Mouse (Mus musculus): ENCODE results near the gene Gm19410. TPM values are rescaled to one million over a fixed set of nuclear protein-coding genes. Genes with fewer than 3 reads are reported as not detected.

Gene Gm19410
- total RNA-seq (2014; fragmentation: Nextera tagmentation): not detected in 2 replicates
- under 0.01 TPM in 1 of 2 replicates, not detected in the other for total RNA-seq (2017)
- polyA plus RNA-seq (2012): not detected in 2 replicates

DNA sequence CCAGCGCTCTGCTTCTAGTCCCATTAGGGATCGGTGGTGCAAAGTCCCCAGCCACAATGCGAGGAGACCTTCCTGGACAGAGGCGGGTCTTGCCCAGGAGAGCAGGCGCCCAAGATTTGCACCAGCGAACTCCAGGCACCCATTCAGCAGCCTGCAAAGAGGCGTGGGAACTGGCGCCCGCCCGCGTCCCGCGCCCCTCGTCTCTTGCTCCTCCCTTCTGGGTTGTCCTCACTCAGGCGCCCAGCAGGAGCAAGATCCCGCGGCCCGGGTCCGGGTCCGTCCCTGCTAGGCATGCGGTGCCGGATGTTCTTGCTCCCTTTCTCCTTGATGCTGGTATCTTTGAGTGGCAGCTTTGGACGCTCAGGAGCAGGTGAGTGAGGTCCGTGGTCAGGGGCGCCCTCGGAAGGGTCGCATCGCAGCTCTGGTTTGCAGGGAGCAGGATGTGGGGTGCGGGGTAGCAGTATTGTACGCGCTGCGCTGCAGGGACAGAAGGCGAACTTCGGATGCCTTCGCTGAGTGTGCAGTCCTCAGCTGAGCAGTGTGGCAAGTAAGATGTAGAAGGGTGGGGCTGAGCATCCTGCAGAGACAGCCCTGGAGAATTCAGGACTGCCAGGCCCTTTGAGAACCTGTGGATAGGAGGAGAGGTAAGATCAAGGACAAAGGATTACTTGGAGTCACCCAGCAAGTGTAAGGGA is at the start of gene Gm19410:
Gm19410 (plus strand) TSS at position 292 of the 695 bp plus-strand sequence.
- ATAC-seq (ENCODE audit: extremely low read depth, insufficient number of reproducible peaks, low FRiP score, poor library complexity, severe bottlenecking) (no peak), DNase-seq (ENCODE audit: low spot score) (no peak)
- TF ChIP-seq CTCF (IDR thresholded peaks at IDR 0.05; ENCODE audit: low read depth, low read length): no peak
- H3K27me3 ChIP-seq (ENCODE audit: insufficient read depth, low read length): no peaks in the 10 kb centered on the region
- H3K4me1 ChIP-seq (ENCODE audit: insufficient read depth, low read depth, low read length): no peaks in the 10 kb centered on the region
- H3K9me3 ChIP-seq (replicated peaks): no peaks in the 10 kb centered on the region
- no peaks in the 10 kb centered on the region for H3K36me3 ChIP-seq (replicated peaks)
- no peak within 1 kb of the TSS for H3K4me3 ChIP-seq (ENCODE audit: low read depth, low read length)

DNA sequence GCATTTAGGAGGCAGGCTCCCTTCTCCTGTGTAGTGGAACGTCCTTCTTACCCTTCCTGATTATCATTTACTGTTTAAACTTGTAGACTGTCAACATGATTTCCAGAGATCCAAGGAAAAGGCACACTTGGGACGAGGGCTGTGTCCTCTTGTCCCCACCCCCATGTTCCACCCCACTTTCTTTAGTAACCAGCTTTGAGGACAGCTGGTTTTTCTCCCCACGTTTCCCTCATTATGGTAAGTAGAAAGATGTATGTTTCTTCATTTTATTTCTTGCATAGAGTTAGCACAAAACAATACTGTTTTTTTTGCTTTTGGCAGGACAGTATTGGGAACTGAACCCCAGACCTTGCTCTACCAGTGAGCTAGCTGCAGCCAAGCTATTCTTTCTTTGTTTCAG is 34.8 kb upstream of the Gm19410 start:
- TF ChIP-seq GATA1 (IDR thresholded peaks at IDR 0.05; ENCODE audit: borderline replicate concordance, low read length): no peak
- no peak for TF ChIP-seq TAL1 (conservative IDR thresholded peaks at IDR 0.05; ENCODE audit: low read depth, low read length)
- no peak for TF ChIP-seq CTCF (IDR thresholded peaks at IDR 0.05; ENCODE audit: low read depth, low read length)
- no peak for TF ChIP-seq GATA2 (IDR thresholded peaks at IDR 0.05; ENCODE audit: borderline replicate concordance, low read depth, low read length)
- no peak for TF ChIP-seq POLR2AphosphoS5 (IDR thresholded peaks at IDR 0.05; ENCODE audit: insufficient replicate concordance, low read depth, low read length)
- H3K36me3 ChIP-seq (replicated peaks): no peaks in the 10 kb centered on the region

DNA sequence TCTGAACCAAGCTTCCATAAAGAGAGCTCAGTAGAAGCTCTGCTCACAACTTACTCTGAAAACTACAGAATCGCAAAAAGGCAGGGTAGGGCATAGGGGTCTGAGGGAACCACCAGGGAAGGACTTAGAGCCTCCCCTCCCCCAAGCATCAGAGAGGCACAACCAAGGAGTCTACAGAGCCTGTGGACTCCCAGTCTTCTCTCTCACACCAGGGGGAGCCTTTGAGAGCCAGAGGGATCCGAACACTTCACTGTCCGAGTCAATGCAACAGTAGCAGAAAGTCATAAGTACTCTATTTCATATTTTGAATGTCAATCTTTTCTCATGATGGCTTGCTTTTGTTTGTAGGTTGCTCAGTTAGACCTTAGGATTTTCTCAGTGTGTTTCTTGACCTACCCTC is 30.2 kb upstream of the Gm19410 start:
- DNase-seq (ENCODE audit: low spot score): no peak
- H3K27me3 ChIP-seq (ENCODE audit: insufficient read depth, low read length): no peaks in the 10 kb centered on the region
- TF ChIP-seq POLR2AphosphoS5 (IDR thresholded peaks at IDR 0.05; ENCODE audit: insufficient replicate concordance, low read depth, low read length) (no peak), TAL1 (conservative IDR thresholded peaks at IDR 0.05; ENCODE audit: low read depth, low read length) (no peak), GATA1 (IDR thresholded peaks at IDR 0.05; ENCODE audit: borderline replicate concordance, low read length) (no peak)
- no peak overlapping the region for H3K4me3 ChIP-seq (ENCODE audit: low read depth, low read length)
- H3K9me3 ChIP-seq (replicated peaks): no peaks in the 10 kb centered on the region
- H3K36me3 ChIP-seq (replicated peaks): no peaks in the 10 kb centered on the region
- no peaks in the 10 kb centered on the region for H3K4me1 ChIP-seq (ENCODE audit: insufficient read depth, low read depth, low read length)
- ATAC-seq (ENCODE audit: extremely low read depth, insufficient number of reproducible peaks, low FRiP score, poor library complexity, severe bottlenecking): no peak

More for the DNA sequence above, 34.8 kb upstream of the Gm19410 start:
- no peaks in the 10 kb centered on the region for H3K27me3 ChIP-seq (ENCODE audit: insufficient read depth, low read length)
- H3K9me3 ChIP-seq (replicated peaks): no peaks in the 10 kb centered on the region
- no peak for ATAC-seq (ENCODE audit: extremely low read depth, insufficient number of reproducible peaks, low FRiP score, poor library complexity, severe bottlenecking)
- DNase-seq (ENCODE audit: low spot score): no peak
- H3K4me3 ChIP-seq (ENCODE audit: low read depth, low read length): no peak overlapping the region
- no peaks in the 10 kb centered on the region for H3K4me1 ChIP-seq (ENCODE audit: insufficient read depth, low read depth, low read length)

- no peaks in the 10 kb centered on the region for H3K27me3 ChIP-seq (ENCODE audit: insufficient read depth, low read length)
- DNase-seq (ENCODE audit: low spot score): no peak
- no peaks in the 10 kb centered on the region for H3K4me1 ChIP-seq (ENCODE audit: insufficient read depth, low read depth, low read length)
- H3K4me3 ChIP-seq (ENCODE audit: low read depth, low read length): no peak overlapping the region
- TF ChIP-seq GATA1 (IDR thresholded peaks at IDR 0.05; ENCODE audit: borderline replicate concordance, low read length): no peak
- no peaks in the 10 kb centered on the region for H3K36me3 ChIP-seq (replicated peaks)
- H3K9me3 ChIP-seq (replicated peaks): no peaks in the 10 kb centered on the region
- ATAC-seq (ENCODE audit: extremely low read depth, insufficient number of reproducible peaks, low FRiP score, poor library complexity, severe bottlenecking): no peak
Measured at GRCm38 (mm10) chr8:35756202-35756601, 9.4 kb upstream of the Gm19410 start.

GRCm38 (mm10) chr8:35765020-35765419 is 570 bp upstream of the Gm19410 start:
- H3K27me3 ChIP-seq (ENCODE audit: insufficient read depth, low read length): no peaks in the 10 kb centered on the region
- H3K4me1 ChIP-seq (ENCODE audit: insufficient read depth, low read depth, low read length): no peaks in the 10 kb centered on the region
- H3K4me3 ChIP-seq (ENCODE audit: low read depth, low read length): no peak overlapping the region
- no peaks in the 10 kb centered on the region for H3K36me3 ChIP-seq (replicated peaks)
- DNase-seq (ENCODE audit: low spot score): no peak
- TF ChIP-seq GATA1 (IDR thresholded peaks at IDR 0.05; ENCODE audit: borderline replicate concordance, low read length) (no peak), CTCF (IDR thresholded peaks at IDR 0.05; ENCODE audit: low read depth, low read length) (no peak), TAL1 (conservative IDR thresholded peaks at IDR 0.05; ENCODE audit: low read depth, low read length) (no peak), POLR2AphosphoS5 (IDR thresholded peaks at IDR 0.05; ENCODE audit: insufficient replicate concordance, low read depth, low read length) (no peak), GATA2 (IDR thresholded peaks at IDR 0.05; ENCODE audit: borderline replicate concordance, low read depth, low read length) (no peak)
- no peak for ATAC-seq (ENCODE audit: extremely low read depth, insufficient number of reproducible peaks, low FRiP score, poor library complexity, severe bottlenecking)
- no peaks in the 10 kb centered on the region for H3K9me3 ChIP-seq (replicated peaks)

- no peaks in the 10 kb centered on the region for H3K9me3 ChIP-seq (replicated peaks)
- H3K4me1 ChIP-seq (ENCODE audit: insufficient read depth, low read depth, low read length): no peaks in the 10 kb centered on the region
- no peak overlapping the region for H3K4me3 ChIP-seq (ENCODE audit: low read depth, low read length)
- no peak for ATAC-seq (ENCODE audit: extremely low read depth, insufficient number of reproducible peaks, low FRiP score, poor library complexity, severe bottlenecking)
- DNase-seq (ENCODE audit: low spot score): no peak
- no peak for TF ChIP-seq POLR2AphosphoS5 (IDR thresholded peaks at IDR 0.05; ENCODE audit: insufficient replicate concordance, low read depth, low read length)
- no peak for TF ChIP-seq GATA2 (IDR thresholded peaks at IDR 0.05; ENCODE audit: borderline replicate concordance, low read depth, low read length)
- H3K27me3 ChIP-seq (ENCODE audit: insufficient read depth, low read length): no peaks in the 10 kb centered on the region
- no peaks in the 10 kb centered on the region for H3K36me3 ChIP-seq (replicated peaks)
Measured at GRCm38 (mm10) chr8:35773508-35773907, 7.9 kb downstream of the Gm19410 start.
